Mouse (Mus musculus): ENCODE results near the gene Serpina3j. TPM values are rescaled to one million over a fixed set of nuclear protein-coding genes. Genes with fewer than 3 reads are reported as not detected.

The Serpina3j gene
- polyA plus RNA-seq (2014; fragmentation: Illumina TruSeq; extraction: RNeasy Lipid Tissue Mini Kit (QIAGEN cat#74804); ENCODE audit: low read depth, low replicate concordance) = not detected

DNA sequence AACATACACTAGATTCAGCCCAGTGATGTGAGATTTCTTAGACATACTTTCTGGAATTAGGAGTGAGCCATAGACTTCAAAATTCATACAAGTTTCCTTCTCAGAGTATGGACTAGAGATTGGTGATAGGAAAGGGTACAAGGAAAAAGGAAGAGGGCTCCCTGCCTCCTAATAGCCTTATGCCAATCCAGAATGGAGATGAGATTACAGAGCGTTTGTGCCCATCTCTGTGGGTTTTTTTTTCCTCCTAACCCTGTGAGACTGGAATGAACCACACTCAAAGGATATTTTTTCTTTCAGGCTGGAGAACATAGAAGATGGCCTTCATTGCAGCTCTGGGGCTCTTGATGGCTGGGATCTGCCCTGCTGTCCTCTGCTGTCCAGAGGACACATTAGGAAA, at the start of gene Serpina3j:
TSS of gene Serpina3j (plus strand) at position 301 of the 400 bp plus-strand sequence.

DNA sequence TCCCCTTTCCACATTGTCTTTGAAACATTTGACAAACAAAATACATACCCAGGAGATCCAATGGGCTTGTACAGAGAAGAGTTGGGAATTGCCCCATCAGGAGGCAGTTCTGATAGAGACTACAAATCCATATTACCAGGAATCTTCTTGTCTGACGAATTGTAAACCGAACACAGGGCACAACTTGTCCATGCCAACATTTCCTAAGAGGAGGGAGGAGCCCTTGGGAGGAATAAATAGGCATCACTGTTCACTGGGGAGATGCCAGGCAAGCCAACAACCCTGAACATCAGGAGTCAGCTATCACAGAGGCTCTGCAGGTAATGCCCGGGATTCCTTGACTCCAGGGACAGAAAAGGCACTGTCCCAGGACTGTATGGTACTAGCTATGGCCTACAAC, 23.9 kb downstream of the Serpina3j start, which contains the start of the genes Serpina3k and Serpina3m:
TSS of gene Serpina3k (plus strand) at position 261 of the 400 bp plus-strand sequence.
TSS of gene Serpina3m (plus strand) at position 261 of the 400 bp plus-strand sequence.

Other genes with a start within 250 kb of the Serpina3j start
- not detected for gene Serpina5, start 213.4 kb upstream of the Serpina3j start, polyA plus RNA-seq (2014; fragmentation: Illumina TruSeq; extraction: RNeasy Lipid Tissue Mini Kit (QIAGEN cat#74804); ENCODE audit: low read depth, low replicate concordance)
- gene Serpina3a, start 201.8 kb upstream of the Serpina3j start, polyA plus RNA-seq (2014; fragmentation: Illumina TruSeq; extraction: RNeasy Lipid Tissue Mini Kit (QIAGEN cat#74804); ENCODE audit: low read depth, low replicate concordance) = not detected
- not detected for gene Serpina3b, start 186.6 kb upstream of the Serpina3j start, polyA plus RNA-seq (2014; fragmentation: Illumina TruSeq; extraction: RNeasy Lipid Tissue Mini Kit (QIAGEN cat#74804); ENCODE audit: low read depth, low replicate concordance)
- not detected for gene Serpina3c, start 160.7 kb upstream of the Serpina3j start, polyA plus RNA-seq (2014; fragmentation: Illumina TruSeq; extraction: RNeasy Lipid Tissue Mini Kit (QIAGEN cat#74804); ENCODE audit: low read depth, low replicate concordance)
- 0.20 TPM for gene Serpina3f, start 100.0 kb upstream of the Serpina3j start, polyA plus RNA-seq (2014; fragmentation: Illumina TruSeq; extraction: RNeasy Lipid Tissue Mini Kit (QIAGEN cat#74804); ENCODE audit: low read depth, low replicate concordance)
- not detected for gene Serpina3g, start 78.3 kb upstream of the Serpina3j start, polyA plus RNA-seq (2014; fragmentation: Illumina TruSeq; extraction: RNeasy Lipid Tissue Mini Kit (QIAGEN cat#74804); ENCODE audit: low read depth, low replicate concordance)
- not detected for gene Serpina3i, start 51.4 kb upstream of the Serpina3j start, polyA plus RNA-seq (2014; fragmentation: Illumina TruSeq; extraction: RNeasy Lipid Tissue Mini Kit (QIAGEN cat#74804); ENCODE audit: low read depth, low replicate concordance)
- gene Serpina3k, start 23.9 kb downstream of the Serpina3j start, polyA plus RNA-seq (2014; fragmentation: Illumina TruSeq; extraction: RNeasy Lipid Tissue Mini Kit (QIAGEN cat#74804); ENCODE audit: low read depth, low replicate concordance) = 1.1 TPM
- gene Serpina3m, start 23.9 kb downstream of the Serpina3j start, polyA plus RNA-seq (2014; fragmentation: Illumina TruSeq; extraction: RNeasy Lipid Tissue Mini Kit (QIAGEN cat#74804); ENCODE audit: low read depth, low replicate concordance) = not detected
- 0.20 TPM for gene Serpina3n, start 92.2 kb downstream of the Serpina3j start, polyA plus RNA-seq (2014; fragmentation: Illumina TruSeq; extraction: RNeasy Lipid Tissue Mini Kit (QIAGEN cat#74804); ENCODE audit: low read depth, low replicate concordance)
- gene Gsc, start 158.8 kb downstream of the Serpina3j start, polyA plus RNA-seq (2014; fragmentation: Illumina TruSeq; extraction: RNeasy Lipid Tissue Mini Kit (QIAGEN cat#74804); ENCODE audit: low read depth, low replicate concordance) = not detected

All from kidney, adult 10 weeks (tissue).